Comparison of ENCODE assay signal across 17 mouse cellular contexts in the genomic region with DNA sequence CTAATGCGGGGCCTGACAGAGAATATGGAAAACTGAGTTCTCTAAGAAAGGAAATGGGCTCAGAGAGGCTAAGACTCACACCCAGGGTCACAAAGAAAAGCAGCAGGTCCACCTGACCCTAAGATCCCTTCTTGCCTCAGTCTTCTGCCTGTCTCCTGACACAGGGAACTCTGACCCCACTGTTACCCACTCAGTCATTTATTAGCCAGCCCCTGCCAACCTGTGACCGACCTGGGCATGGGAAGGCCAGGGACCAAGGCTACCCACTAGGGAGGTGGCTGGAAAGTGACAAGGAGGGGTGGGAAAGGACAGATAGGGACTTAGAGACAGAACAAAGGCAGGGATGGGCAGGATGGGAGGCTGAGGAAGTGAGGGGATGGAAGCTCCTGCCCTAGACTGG. TPM values are rescaled to one million over a fixed set of nuclear protein-coding genes. Genes with fewer than 3 reads are reported as not detected.
A peak's percentile ranks its signal among the peaks of the same experiment; 100 is the strongest.
DNase-seq lines count a peak whose midpoint lies in the region; ATAC-seq and TF ChIP-seq lines count a peak whose summit lies in the region.
"Had no signal": no experiment of that assay in that cellular context is flagged by ENCODE, and none has a peak within 500 bp of the region (broad histone marks: within the 10 kb centered on the region; RNA-seq: fewer than 3 reads in every experiment).

No protein-coding gene starts in this region.

- H3K4me3 ChIP-seq in forebrain, embryonic 10.5 days, result no peak overlapping the region
- no peak overlapping the region for H3K4me3 ChIP-seq in forebrain, postnatal 0 days (ENCODE audit: low read depth, low read length)
- no peak overlapping the region for H3K4me3 ChIP-seq in heart, postnatal 0 days (ENCODE audit: low read depth, low read length)
- H3K4me3 ChIP-seq in lung, embryonic 15.5 days, result no peak overlapping the region
- H3K4me3 ChIP-seq in lung, adult 2 months (replicated peaks; ENCODE audit: extremely low read depth, low read depth, low read length), result no peak overlapping the region
- H3K4me3 ChIP-seq in small intestine, adult 2 months (ENCODE audit: low read depth, low read length), result no peak overlapping the region
- H3K4me3 ChIP-seq: hindbrain, embryonic 15.5 days had no signal

- ATAC-seq in forebrain, postnatal 0 days, result no peak
- ATAC-seq in heart, postnatal 0 days (ENCODE audit: insufficient read depth, low read depth), result no peak
- no peak for ATAC-seq in lung, embryonic 15.5 days (ENCODE audit: borderline replicate concordance, extremely low read depth, low FRiP score, low TSS enrichment)
- ATAC-seq: forebrain, embryonic 14.5 days; midbrain, embryonic 16.5 days had no signal

- H3K27ac ChIP-seq in forebrain, embryonic 10.5 days, result peak overlapping the region; percentile 62; the same call in 1 of the 2 replicates
- H3K27ac ChIP-seq in forebrain, postnatal 0 days (ENCODE audit: low read depth, low read length), result no peak overlapping the region
- peak overlapping the region; percentile 98 for H3K27ac ChIP-seq in heart, postnatal 0 days (ENCODE audit: low read depth)
- H3K27ac ChIP-seq in lung, embryonic 15.5 days, result 0 out of 2 replicates have a peak overlapping the region, but pooled peaks have one; percentile 75
- peak overlapping the region; percentile 40 for H3K27ac ChIP-seq in small intestine, adult 2 months (ENCODE audit: insufficient read depth, low read depth, low read length)
- H3K27ac ChIP-seq: hindbrain, embryonic 15.5 days; liver, embryonic 14.5 days had no signal

- TF ChIP-seq EP300 in heart, postnatal 0 days (IDR thresholded peaks at IDR 0.05; ENCODE audit: low read depth), result no peak

- no peaks in the 10 kb centered on the region; the same call in 1 of the 2 replicates for H3K36me3 ChIP-seq in forebrain, embryonic 10.5 days (replicated peaks)
- no peaks in the 10 kb centered on the region for H3K36me3 ChIP-seq in forebrain, postnatal 0 days (ENCODE audit: insufficient read depth)
- no peaks in the 10 kb centered on the region for H3K36me3 ChIP-seq in heart, postnatal 0 days (replicated peaks; ENCODE audit: control insufficient read depth, insufficient read depth, low read length)
- no peaks in the 10 kb centered on the region for H3K36me3 ChIP-seq in lung, embryonic 15.5 days
- H3K36me3 ChIP-seq in small intestine, adult 2 months (ENCODE audit: control insufficient read depth, insufficient read depth, low read length), result no peaks in the 10 kb centered on the region
- H3K36me3 ChIP-seq: hindbrain, embryonic 15.5 days had no signal

- DNase-seq in forebrain, embryonic 10.5 days (ENCODE audit: extremely low spot score, low spot score), result no peak
- no peak for DNase-seq in forebrain, postnatal 0 days
- no peak for DNase-seq in heart, postnatal 0 days (ENCODE audit: low spot score)
- DNase-seq in heart, postnatal 25 days (ENCODE audit: low spot score), result no peak
- DNase-seq in lung, adult 2 months, result no peak
- no peak for DNase-seq in adrenal gland, adult 18-20 months (ENCODE audit: low spot score in 2 of 2)
- DNase-seq: cerebellum, adult 11-12 months; gastrocnemius, postnatal 10 days; right cerebral cortex, postnatal 4 days; thymus, postnatal 14 days had no signal

- 97% methylated on average over 2 of the region's 2 CpGs for whole genome bisulfite sequencing in forebrain, embryonic 10.5 days
- WGBS in forebrain, postnatal 0 days, result 91% methylated on average over 2 of the region's 2 CpGs
- 79% methylated on average over 2 of the region's 2 CpGs for whole genome bisulfite sequencing in heart, postnatal 0 days
- 79% methylated on average over 2 of the region's 2 CpGs for WGBS in lung, embryonic 15.5 days
- 75% methylated on average over 2 of the region's 2 CpGs for WGBS in lung, adult 2 months
- WGBS in small intestine, adult 2 months, result 24% methylated on average over 2 of the region's 2 CpGs

- no peak overlapping the region for H3K4me2 ChIP-seq in forebrain, postnatal 0 days (ENCODE audit: low read depth)
- no peak overlapping the region for H3K4me2 ChIP-seq in heart, postnatal 0 days (ENCODE audit: low read depth, low read length)
- no peak overlapping the region for H3K4me2 ChIP-seq in lung, embryonic 15.5 days
- H3K4me2 ChIP-seq: hindbrain, embryonic 15.5 days had no signal

- no peaks in the 10 kb centered on the region for H3K27me3 ChIP-seq in forebrain, embryonic 10.5 days (ENCODE audit: poor library complexity, severe bottlenecking)
- H3K27me3 ChIP-seq in forebrain, postnatal 0 days (ENCODE audit: insufficient read depth, low read length), result no peaks in the 10 kb centered on the region
- H3K27me3 ChIP-seq in heart, postnatal 0 days (ENCODE audit: control insufficient read depth, insufficient read depth, low read length), result no peaks in the 10 kb centered on the region
- no peaks in the 10 kb centered on the region for H3K27me3 ChIP-seq in lung, embryonic 15.5 days
- H3K27me3 ChIP-seq in small intestine, adult 2 months (ENCODE audit: control insufficient read depth, insufficient read depth, low read length), result no peaks in the 10 kb centered on the region
- H3K27me3 ChIP-seq: CH12.LX; hindbrain, embryonic 15.5 days had no signal

- TF ChIP-seq CTCF in forebrain, postnatal 0 days (IDR thresholded peaks at IDR 0.05; ENCODE audit: low read depth), result no peak
- no peak for TF ChIP-seq CTCF in heart, postnatal 0 days (IDR thresholded peaks at IDR 0.05; ENCODE audit: low read depth)
- TF ChIP-seq CTCF in lung, adult 2 months (IDR thresholded peaks at IDR 0.05; ENCODE audit: insufficient read depth, low read length), result no peak
- TF ChIP-seq CTCF in small intestine, adult 2 months (IDR thresholded peaks at IDR 0.05; ENCODE audit: extremely low read depth, insufficient read length, insufficient replicate concordance, low read depth, low read length), result no peak

- H3K9ac ChIP-seq in forebrain, postnatal 0 days, result no peak overlapping the region
- H3K9ac ChIP-seq in heart, postnatal 0 days (replicated peaks; ENCODE audit: low read depth, low read length), result no peak overlapping the region
- no peak overlapping the region for H3K9ac ChIP-seq in lung, embryonic 15.5 days
- H3K9ac ChIP-seq: hindbrain, embryonic 15.5 days; liver, embryonic 14.5 days had no signal

- no peaks in the 10 kb centered on the region for H3K9me3 ChIP-seq in forebrain, embryonic 10.5 days
- no peaks in the 10 kb centered on the region for H3K9me3 ChIP-seq in forebrain, postnatal 0 days (ENCODE audit: low read length)
- no peaks in the 10 kb centered on the region for H3K9me3 ChIP-seq in heart, postnatal 0 days (replicated peaks; ENCODE audit: control insufficient read depth, low read length)
- H3K9me3 ChIP-seq in lung, embryonic 15.5 days, result no peaks in the 10 kb centered on the region
- H3K9me3 ChIP-seq: hindbrain, embryonic 15.5 days had no signal

- intact Hi-C loops in heart, postnatal 25 days (cut with DNase I), result no loop called here

- TF ChIP-seq POLR2A in lung, adult 2 months (IDR thresholded peaks at IDR 0.05; ENCODE audit: borderline replicate concordance, extremely low read depth, low read depth, low read length), result no peak
- TF ChIP-seq POLR2A in small intestine, adult 2 months (IDR thresholded peaks at IDR 0.05; ENCODE audit: low read depth, low read length), result no peak

- peaks cover 75% of the 10 kb centered on the region for H3K4me1 ChIP-seq in forebrain, embryonic 10.5 days
- H3K4me1 ChIP-seq in forebrain, postnatal 0 days (ENCODE audit: insufficient read depth), result peaks cover 19% of the 10 kb centered on the region
- H3K4me1 ChIP-seq in heart, postnatal 0 days (ENCODE audit: control insufficient read depth, insufficient read depth), result peaks cover 66% of the 10 kb centered on the region
- peaks cover 76% of the 10 kb centered on the region for H3K4me1 ChIP-seq in lung, embryonic 15.5 days
- peaks cover 32% of the 10 kb centered on the region for H3K4me1 ChIP-seq in lung, adult 2 months (ENCODE audit: control insufficient read depth, insufficient read depth, low read length)
- peaks cover 66% of the 10 kb centered on the region for H3K4me1 ChIP-seq in small intestine, adult 2 months (ENCODE audit: control insufficient read depth, insufficient read depth, insufficient read length, low read length)

RNA-seq across cellular contexts. Expression of a gene that starts 26.6 kb away (rescaled TPM):
- polyA plus RNA-seq in forebrain, embryonic 10.5 days (2016; fragmentation: Nextera tagmentation; extraction: Ambion mirVana), result 2.8 and 3.0 TPM in 2 replicates
- 26.7 and 32.6 TPM in 2 replicates for total RNA-seq in forebrain, postnatal 0 days (2014; rRNA removed)
- polyA plus RNA-seq in forebrain, postnatal 0 days (2015; fragmentation: Nextera tagmentation; extraction: Ambion mirVana), result 8.5 and 8.6 TPM in 2 replicates
- total RNA-seq in heart, postnatal 0 days (2014; rRNA removed; ENCODE audit: low replicate concordance), result 54.8 and 79.6 TPM in 2 replicates
- 6.5 and 7.4 TPM in 2 replicates for polyA plus RNA-seq in heart, postnatal 0 days (2015; fragmentation: Nextera tagmentation; extraction: Ambion mirVana)
- total RNA-seq in heart, postnatal 25 days (2021), result 10 to 100 TPM; 34.9 to 37.7 TPM
- polyA plus RNA-seq in lung, embryonic 15.5 days (2015; fragmentation: Nextera tagmentation; extraction: Ambion mirVana), result 11.4 and 13.5 TPM in 2 replicates
- 36.2 and 37.7 TPM in 2 replicates for polyA plus RNA-seq in lung, adult 2 months (2012; rRNA removed)
- polyA plus RNA-seq in small intestine, adult 2 months (2012; rRNA removed), result 33.0 and 71.5 TPM in 2 replicates
- total RNA-seq in adrenal gland, adult 18-20 months (2021), result 100 to 1,000 TPM in 1 of 2 experiments, 10 to 100 TPM in 1; 75.3 to 151 TPM
